Mouse (Mus musculus) cerebellum, postnatal 36 days (tissue): Measurements from ENCODE around the gene Fam107a.

Source experiments
- DNase-seq, 2 experiments: peaks; one replicate each; pipeline ENCODE4 v3.0.0; 2021 to 2022; ENCODE audit warnings: mixed read lengths in 2 of 2

The Fam107a gene

GRCm38 (mm10) chr14:8317194-8318097, at the start of gene Fam107a:
Gene Fam107a, minus strand, starts transcription at chr14:8318023.
- DNase-seq = no peak

GRCm38 (mm10) chr14:8367121-8367520, 49.3 kb upstream of the Fam107a start:
- DNase-seq = no peak

- no peak for DNase-seq
Observed at GRCm38 (mm10) chr14:8365833-8366232, 48.0 kb upstream of the Fam107a start.

GRCm38 (mm10) chr14:8356836-8357235, 39.0 kb upstream of the Fam107a start:
- no peak for DNase-seq

GRCm38 (mm10) chr14:8355999-8356501, 38.2 kb upstream of the Fam107a start:
- peak; percentile 69 to 72 for DNase-seq

GRCm38 (mm10) chr14:8348927-8349326, 31.1 kb upstream of the Fam107a start:
- DNase-seq = no peak

- DNase-seq = peak; percentile 89 to 94
Observed at GRCm38 (mm10) chr14:8346255-8346997, 28.6 kb upstream of the Fam107a start.

GRCm38 (mm10) chr14:8345566-8345965, 27.7 kb upstream of the Fam107a start:
- DNase-seq = peak; percentile 62 to 68

GRCm38 (mm10) chr14:8342509-8343106, 24.8 kb upstream of the Fam107a start:
- DNase-seq = peak in 1 of 2 experiments; percentile 17

- DNase-seq = no peak
Observed at GRCm38 (mm10) chr14:8340226-8340625, 22.4 kb upstream of the Fam107a start.

- DNase-seq = no peak
Observed at GRCm38 (mm10) chr14:8335947-8336346, 18.1 kb upstream of the Fam107a start.

GRCm38 (mm10) chr14:8334511-8334910, 16.7 kb upstream of the Fam107a start:
- DNase-seq = no peak

GRCm38 (mm10) chr14:8332314-8333252, 14.8 kb upstream of the Fam107a start:
- DNase-seq = no peak

- DNase-seq = peak; percentile 86 to 87
Observed at GRCm38 (mm10) chr14:8331307-8331905, 13.6 kb upstream of the Fam107a start.

- no peak for DNase-seq
Observed at GRCm38 (mm10) chr14:8330390-8330789, 12.6 kb upstream of the Fam107a start.

GRCm38 (mm10) chr14:8329552-8329951, 11.7 kb upstream of the Fam107a start:
- DNase-seq = no peak

- DNase-seq = no peak
Observed at GRCm38 (mm10) chr14:8327371-8327770, 9.5 kb upstream of the Fam107a start.

- DNase-seq = no peak
Observed at GRCm38 (mm10) chr14:8326961-8327360, 9.1 kb upstream of the Fam107a start.

- DNase-seq = no peak
Observed at GRCm38 (mm10) chr14:8325746-8326145, 7.9 kb upstream of the Fam107a start.

- DNase-seq = no peak
Observed at GRCm38 (mm10) chr14:8320528-8320927, 2.7 kb upstream of the Fam107a start.

- DNase-seq = no peak
Observed at GRCm38 (mm10) chr14:8316366-8317193, 1.2 kb downstream of the Fam107a start.
